Comparison of ENCODE assay signal across 20 mouse cellular contexts in genomic region chr12:28551775-28552174, GRCm38 (mm10). TPM values are rescaled to one million over a fixed set of nuclear protein-coding genes. Genes with fewer than 3 reads are reported as not detected.
DNase-seq lines count a peak whose midpoint lies in the region; ATAC-seq and TF ChIP-seq lines count a peak whose summit lies in the region.
"Had no signal": no experiment of that assay in that cellular context is flagged by ENCODE, and none has a peak within 500 bp of the region (broad histone marks: within the 10 kb centered on the region; RNA-seq: fewer than 3 reads in every experiment).

No protein-coding gene starts in this region.

- no peaks in the 10 kb centered on the region for H3K36me3 ChIP-seq in hindbrain, embryonic 12.5 days
- H3K36me3 ChIP-seq in hindbrain, embryonic 11.5 days (ENCODE audit: control insufficient read depth, insufficient read depth, low read length) = no peaks in the 10 kb centered on the region
- no peaks in the 10 kb centered on the region for H3K36me3 ChIP-seq in lung, embryonic 14.5 days (ENCODE audit: insufficient read depth)
- H3K36me3 ChIP-seq in neural tube, embryonic 13.5 days = no peaks in the 10 kb centered on the region
- H3K36me3 ChIP-seq: forebrain, embryonic 15.5 days; liver, embryonic 13.5 days had no signal

- H3K27ac ChIP-seq in hindbrain, embryonic 12.5 days = no peak overlapping the region
- H3K27ac ChIP-seq in hindbrain, embryonic 11.5 days (ENCODE audit: low read depth, low read length) = no peak overlapping the region
- H3K27ac ChIP-seq in lung, embryonic 14.5 days (ENCODE audit: low read depth) = no peak overlapping the region
- peak overlapping the region; percentile 54; the same call in 1 of the 2 replicates for H3K27ac ChIP-seq in neural tube, embryonic 13.5 days (replicated peaks)
- H3K27ac ChIP-seq: forebrain, embryonic 15.5 days; gastrocnemius, adult 2 months; liver, embryonic 13.5 days had no signal

- WGBS in hindbrain, embryonic 12.5 days = 71% methylated on average over 18 of the region's 18 CpGs
- WGBS in hindbrain, embryonic 11.5 days = 64% methylated on average over 18 of the region's 18 CpGs
- 51% methylated on average over 18 of the region's 18 CpGs for WGBS in lung, embryonic 14.5 days
- 57% methylated on average over 18 of the region's 18 CpGs for WGBS in neural tube, embryonic 13.5 days

- no peak overlapping the region for H3K9ac ChIP-seq in hindbrain, embryonic 12.5 days
- no peak overlapping the region for H3K9ac ChIP-seq in hindbrain, embryonic 11.5 days (ENCODE audit: low read depth, low read length)
- H3K9ac ChIP-seq in lung, embryonic 14.5 days = no peak overlapping the region
- H3K9ac ChIP-seq in neural tube, embryonic 13.5 days = no peak overlapping the region
- H3K9ac ChIP-seq: forebrain, embryonic 15.5 days; liver, embryonic 13.5 days had no signal

- no peak for TF ChIP-seq CTCF in lung, embryonic 14.5 days (IDR thresholded peaks at IDR 0.05; ENCODE audit: low read depth)

- H3K9me3 ChIP-seq in hindbrain, embryonic 12.5 days (replicated peaks) = no peaks in the 10 kb centered on the region
- H3K9me3 ChIP-seq in hindbrain, embryonic 11.5 days (ENCODE audit: control insufficient read depth, low read length) = no peaks in the 10 kb centered on the region
- H3K9me3 ChIP-seq in lung, embryonic 14.5 days (ENCODE audit: low read depth, low read length) = no peaks in the 10 kb centered on the region
- no peaks in the 10 kb centered on the region for H3K9me3 ChIP-seq in neural tube, embryonic 13.5 days
- H3K9me3 ChIP-seq: forebrain, embryonic 15.5 days; liver, embryonic 13.5 days had no signal

- no peaks in the 10 kb centered on the region for H3K27me3 ChIP-seq in hindbrain, embryonic 12.5 days
- no peaks in the 10 kb centered on the region for H3K27me3 ChIP-seq in hindbrain, embryonic 11.5 days (ENCODE audit: control insufficient read depth, insufficient read depth, low read length)
- no peaks in the 10 kb centered on the region for H3K27me3 ChIP-seq in lung, embryonic 14.5 days (ENCODE audit: insufficient read depth, low read length)
- H3K27me3 ChIP-seq in neural tube, embryonic 13.5 days = no peaks in the 10 kb centered on the region
- H3K27me3 ChIP-seq: CH12.LX; forebrain, embryonic 15.5 days had no signal

- 0 out of 2 replicates have a peak overlapping the region, but pooled peaks have one; percentile 13 for H3K4me2 ChIP-seq in hindbrain, embryonic 12.5 days (replicated peaks)
- H3K4me2 ChIP-seq in hindbrain, embryonic 11.5 days (replicated peaks; ENCODE audit: low read depth, low read length) = no peak overlapping the region
- 0 out of 2 replicates have a peak overlapping the region, but pooled peaks have one; percentile 25 for H3K4me2 ChIP-seq in lung, embryonic 14.5 days
- H3K4me2 ChIP-seq in neural tube, embryonic 13.5 days = 0 out of 2 replicates have a peak overlapping the region, but pooled peaks have one; percentile 7
- H3K4me2 ChIP-seq: forebrain, embryonic 15.5 days; liver, embryonic 13.5 days; midbrain, embryonic 11.5 days had no signal

- no peaks in the 10 kb centered on the region for H3K4me1 ChIP-seq in hindbrain, embryonic 12.5 days
- no peaks in the 10 kb centered on the region for H3K4me1 ChIP-seq in hindbrain, embryonic 11.5 days (replicated peaks; ENCODE audit: control insufficient read depth, insufficient read depth, low read length)
- H3K4me1 ChIP-seq in lung, embryonic 14.5 days (ENCODE audit: insufficient read depth) = no peaks in the 10 kb centered on the region; the same call in 1 of the 2 replicates
- H3K4me1 ChIP-seq in neural tube, embryonic 13.5 days (replicated peaks) = peaks cover 9% of the 10 kb centered on the region
- H3K4me1 ChIP-seq: forebrain, embryonic 15.5 days; liver, embryonic 13.5 days had no signal

- peak; percentile 15; the same call in 1 of the 2 replicates for ATAC-seq in cerebellum, adult (ENCODE audit: insufficient number of reproducible peaks, low FRiP score, low TSS enrichment)
- no peak for ATAC-seq in hindbrain, embryonic 12.5 days (ENCODE audit: low FRiP score)
- ATAC-seq in hindbrain, embryonic 11.5 days (ENCODE audit: low FRiP score) = no peak
- ATAC-seq in lung, embryonic 14.5 days (ENCODE audit: insufficient read depth) = no peak
- ATAC-seq in neural tube, embryonic 13.5 days (ENCODE audit: low read depth) = 0 out of 2 replicates have a peak, but pooled peaks have one; percentile 15
- ATAC-seq: forebrain, embryonic 15.5 days had no signal

- no peak for DNase-seq in cerebellum, adult 11-12 months
- no peak for DNase-seq in hindbrain, embryonic 11.5 days (ENCODE audit: low spot score)
- DNase-seq in lung, embryonic 14.5 days = no peak
- no peak for DNase-seq in lung, postnatal 4 days
- no peak for DNase-seq in adrenal gland, postnatal 10 days
- DNase-seq: adrenal gland, adult 2 months; cerebellum, adult 9-10 months; gastrocnemius, adult 2 months; liver, embryonic 13.5 days; lung, postnatal 14 days; retina, postnatal 1 day; thymus, postnatal 36 days had no signal

- H3K4me3 ChIP-seq in hindbrain, embryonic 12.5 days = no peak overlapping the region
- H3K4me3 ChIP-seq in hindbrain, embryonic 11.5 days (ENCODE audit: low read depth, low read length) = no peak overlapping the region
- H3K4me3 ChIP-seq in lung, embryonic 14.5 days (ENCODE audit: low read depth, low read length) = no peak overlapping the region
- H3K4me3 ChIP-seq in neural tube, embryonic 13.5 days = no peak overlapping the region
- H3K4me3 ChIP-seq: forebrain, embryonic 15.5 days; gastrocnemius, adult 2 months; liver, embryonic 13.5 days had no signal

RNA-seq across cellular contexts. Expression of gene Dcdc2c, which starts 0.4 kb away (rescaled TPM):
- polyA plus RNA-seq in hindbrain, embryonic 12.5 days (2016; fragmentation: Nextera tagmentation; extraction: Ambion mirVana) = 0.14 TPM in 1 of 2 replicates, not detected in the other
- 0.14 and 0.22 TPM in 2 replicates for polyA plus RNA-seq in hindbrain, embryonic 11.5 days (2014; fragmentation: Nextera tagmentation; extraction: Ambion mirVana)
- polyA plus RNA-seq in lung, embryonic 14.5 days (2014; fragmentation: Nextera tagmentation; extraction: Ambion mirVana) = 0.37 TPM in 1 of 2 replicates, not detected in the other
- 0.11 TPM in 1 of 2 replicates, not detected in the other for polyA plus RNA-seq in neural tube, embryonic 13.5 days (2015; fragmentation: Nextera tagmentation; extraction: Ambion mirVana)
- total RNA-seq in adrenal gland, postnatal 10 days (2021) = not detected
- total RNA-seq: CH12.LX; gastrocnemius, adult 2 months; hematopoietic stem cell, adult 5-6 weeks had no signal
- polyA plus RNA-seq: adrenal gland, adult 2 months; stomach, embryonic 16.5 days had no signal

RNA-seq across cellular contexts. Expression of gene Allc, which starts 30.5 kb away (rescaled TPM):
- not detected in 2 replicates for polyA plus RNA-seq in hindbrain, embryonic 12.5 days (2016; fragmentation: Nextera tagmentation; extraction: Ambion mirVana)
- polyA plus RNA-seq in hindbrain, embryonic 11.5 days (2014; fragmentation: Nextera tagmentation; extraction: Ambion mirVana) = not detected in 2 replicates
- polyA plus RNA-seq in lung, embryonic 14.5 days (2014; fragmentation: Nextera tagmentation; extraction: Ambion mirVana) = not detected in 2 replicates
- 0.18 and 0.19 TPM in 2 replicates for polyA plus RNA-seq in neural tube, embryonic 13.5 days (2015; fragmentation: Nextera tagmentation; extraction: Ambion mirVana)
- total RNA-seq in adrenal gland, postnatal 10 days (2021) = not detected
- total RNA-seq: adrenal gland, adult 2 months; CH12.LX; gastrocnemius, adult 2 months; hematopoietic stem cell, adult 5-6 weeks had no signal
- polyA plus RNA-seq: adrenal gland, adult 2 months; liver, embryonic 13.5 days; midbrain, embryonic 11.5 days; stomach, embryonic 16.5 days had no signal

Comparison
In these comparisons a context has a peak if more than half of its experiments do, and no peak if none do; other contexts are left out.
1. ATAC-seq: peak in cerebellum, adult (single experiment) and neural tube, embryonic 13.5 days (single experiment); none in hindbrain, embryonic 12.5 days (single experiment), hindbrain, embryonic 11.5 days (single experiment) and lung, embryonic 14.5 days (single experiment).